Mouse (Mus musculus): ENCODE measurements around the gene 4931422A03Rik.

DNA sequence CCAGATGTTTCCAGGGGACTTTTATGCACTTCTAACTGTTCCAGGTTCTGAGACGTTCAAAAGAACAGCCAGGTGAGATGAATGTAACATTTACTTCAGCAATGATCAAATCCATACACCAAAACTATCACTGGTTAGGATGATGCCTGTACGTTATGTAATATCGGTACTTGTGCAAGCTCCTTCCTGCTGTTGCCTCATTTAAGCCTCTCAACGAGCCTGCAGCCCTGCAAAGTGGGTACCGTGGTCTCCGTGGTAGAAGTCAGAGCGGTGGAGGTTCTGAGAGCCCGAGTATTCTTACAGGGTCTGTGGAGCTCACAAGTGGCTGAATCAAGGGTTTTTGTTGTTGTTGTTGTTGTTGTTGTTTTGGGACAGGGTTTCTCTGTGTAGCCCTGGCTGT lies 81.3 kb downstream of the 4931422A03Rik start:
- TF ChIP-seq POLR2A (IDR thresholded peaks at IDR 0.05; ENCODE audit: extremely low read depth, insufficient read depth, low read length) (no peak), CTCF (IDR thresholded peaks at IDR 0.05; ENCODE audit: low read depth, low read length) (no peak)
